Mouse (Mus musculus) lung, adult 2 months (tissue): ENCODE results near the gene Rnf39.

Experiments used
- CTCF ChIP-seq: fragments of 200-500 bp; IDR thresholded peaks from 2 replicates; pipeline ENCODE4 v1.5.1; 2011; ENCODE audit warnings: mild to moderate bottlenecking, low read length, control low read depth; ENCODE audit not compliant: insufficient read depth
- POLR2A ChIP-seq: fragments of 200-500 bp; IDR thresholded peaks from 2 replicates; pipeline ENCODE4 v1.6.1; 2011; ENCODE audit warnings: low read depth, mild to moderate bottlenecking, control low read depth, low read length, borderline replicate concordance; ENCODE audit errors: extremely low read depth

GRCm38 (mm10) chr17:36900001-36900400 lies 42.7 kb upstream of the Rnf39 start:
- TF ChIP-seq CTCF (no peak), POLR2A (no peak)
